Mouse (Mus musculus) stomach, postnatal 0 days (tissue): ENCODE measurements at regions not wholly inside any gene's neighbourhood (a gene's known extent, or its start where the extent isn't known, plus 50 kb on each side); places are given as distances from the start of the nearest gene placed in this dataset.

ENCODE experiments used
- CTCF ChIP-seq: IDR thresholded peaks from 2 replicates; pipeline ENCODE4 v1.5.1; 2016; ENCODE audit warnings: antibody characterized with exemption, low read depth, mild to moderate bottlenecking, moderate library complexity
- EP300 ChIP-seq: optimal IDR thresholded peaks from 2 replicates; pipeline ENCODE3; 2016; ENCODE audit warnings: antibody characterized with exemption

DNA sequence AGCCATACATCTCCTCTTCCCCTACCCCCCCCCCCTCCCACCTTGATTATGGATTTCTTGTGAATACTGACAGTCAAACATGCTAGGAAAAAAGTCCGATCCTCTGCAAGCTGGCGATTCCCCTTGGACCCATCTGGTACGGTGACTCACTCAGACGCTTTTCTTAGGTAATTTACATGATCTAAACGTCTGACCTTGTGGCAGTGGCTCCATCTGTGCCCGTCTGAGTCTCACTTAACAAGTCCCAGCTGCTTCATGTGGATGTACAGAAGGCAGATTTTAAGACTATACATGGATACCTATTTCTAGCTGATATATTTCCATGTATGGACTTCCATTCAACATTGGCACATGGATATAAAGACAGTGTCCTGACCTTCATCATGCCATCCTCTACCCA lies 481.0 kb downstream of the Lipi start:
- TF ChIP-seq CTCF (no peak), EP300 (no peak)
